Mouse (Mus musculus): ENCODE data around the gene Nexn.

DNA sequence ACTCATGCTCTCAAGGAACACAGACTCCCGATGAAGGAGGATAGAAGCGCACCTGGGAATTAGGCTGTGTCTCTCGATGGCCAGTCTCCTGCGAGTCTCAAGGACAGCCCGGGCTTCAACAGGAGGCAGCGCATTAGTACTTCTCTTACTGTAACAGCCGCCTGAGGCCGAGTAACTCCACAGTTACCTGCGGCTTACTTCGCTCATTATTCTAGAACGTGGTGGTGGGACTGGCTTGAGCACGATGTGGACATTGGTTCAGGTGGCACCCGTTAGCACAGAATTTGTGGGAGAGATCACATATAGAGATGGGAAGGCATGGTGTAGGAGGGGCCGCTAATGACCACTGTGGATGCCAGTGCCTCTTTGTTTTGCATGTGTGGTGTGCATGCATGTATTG is 1.9 kb upstream of the Nexn start:
- TF ChIP-seq GATA1 (IDR thresholded peaks at IDR 0.05; ENCODE audit: borderline replicate concordance, low read length) (no peak), FLI1 (IDR thresholded peaks at IDR 0.05; ENCODE audit: low read length) (no peak)

Measured in megakaryocyte, embryonic 14.5 days (primary cell).